ENCODE assay signal across 8 mouse cellular contexts in the genomic region with DNA sequence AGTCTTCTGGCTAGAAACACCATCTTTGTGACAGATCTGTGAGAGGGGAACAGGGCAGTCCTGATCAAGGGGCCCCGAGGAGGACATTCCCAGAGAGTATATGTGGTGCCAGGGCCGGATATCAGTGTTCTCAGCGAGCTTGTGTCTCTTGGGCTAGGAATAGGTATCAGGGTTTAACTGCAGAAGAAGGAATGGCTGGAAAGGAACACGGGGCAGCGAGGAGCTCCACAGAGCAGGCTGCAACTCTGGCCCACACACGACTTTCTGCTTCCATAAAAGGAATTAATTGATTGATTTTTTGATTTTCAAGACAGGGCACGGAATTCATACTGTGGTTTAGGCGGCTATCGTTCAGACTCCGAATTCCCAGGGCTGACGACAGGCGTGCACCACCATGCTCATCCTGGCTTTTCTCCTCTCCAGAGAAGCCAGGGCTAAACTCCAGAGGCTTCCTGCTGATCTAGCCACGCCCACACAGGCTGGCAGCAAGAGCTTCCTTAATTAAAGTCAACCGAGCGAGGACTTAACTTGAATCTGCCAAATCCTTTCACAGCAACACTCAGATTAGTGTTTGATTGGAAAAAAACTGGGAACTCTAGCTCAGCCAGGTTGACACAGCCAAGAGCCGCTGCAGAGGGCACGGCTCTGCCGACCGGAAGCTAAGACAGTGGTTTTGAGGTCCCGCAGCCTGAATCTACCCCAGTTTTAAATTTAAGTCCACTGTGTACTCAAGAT.
DNase-seq lines count a peak whose midpoint lies in the region; ATAC-seq and TF ChIP-seq lines count a peak whose summit lies in the region.

No protein-coding gene starts in this region.

- H3K36me3 ChIP-seq in heart, embryonic 13.5 days: no peaks in the 10 kb centered on the region
- H3K36me3 ChIP-seq in kidney, embryonic 14.5 days (ENCODE audit: control insufficient read depth, insufficient read depth, low read length): no peaks in the 10 kb centered on the region
- no peaks in the 10 kb centered on the region for H3K36me3 ChIP-seq in liver, adult 2 months (ENCODE audit: control insufficient read depth, insufficient read depth, low read length)
- no peaks in the 10 kb centered on the region for H3K36me3 ChIP-seq in midbrain, embryonic 16.5 days (ENCODE audit: control insufficient read depth, insufficient read depth, low read length)

- WGBS in heart, embryonic 13.5 days: 8% methylated on average over 20 of the region's 20 CpGs
- 9% methylated on average over 20 of the region's 20 CpGs for WGBS in kidney, embryonic 14.5 days
- 11% methylated on average over 20 of the region's 20 CpGs for WGBS in liver, adult 2 months
- WGBS in midbrain, embryonic 16.5 days: 3% methylated on average over 20 of the region's 20 CpGs

- H3K27me3 ChIP-seq in heart, embryonic 13.5 days (replicated peaks): 0 out of 2 replicates have a peak, but pooled peaks cover 3% of the 10 kb centered on the region
- no peaks in the 10 kb centered on the region for H3K27me3 ChIP-seq in kidney, embryonic 14.5 days (ENCODE audit: control insufficient read depth, insufficient read depth, low read length)
- H3K27me3 ChIP-seq in liver, adult 2 months (ENCODE audit: control insufficient read depth, insufficient read depth, low read length): no peaks in the 10 kb centered on the region
- no peaks in the 10 kb centered on the region for H3K27me3 ChIP-seq in midbrain, embryonic 16.5 days (ENCODE audit: control insufficient read depth, insufficient read depth, low read depth, low read length)

- intact Hi-C loops in gastrocnemius, postnatal 14 days (cut with DNase I; ENCODE audit: low total_unique reads): no loop called here

- no peak overlapping the region for H3K27ac ChIP-seq in heart, embryonic 13.5 days (replicated peaks)
- H3K27ac ChIP-seq in kidney, embryonic 14.5 days (ENCODE audit: low read depth, low read length): no peak overlapping the region; the same call in 1 of the 2 replicates
- H3K27ac ChIP-seq in liver, adult 2 months (replicated peaks; ENCODE audit: insufficient read depth, low read depth, low read length): no peak overlapping the region
- no peak overlapping the region for H3K27ac ChIP-seq in midbrain, embryonic 16.5 days (ENCODE audit: low read length)

- H3K79me2 ChIP-seq in liver, adult 2 months (ENCODE audit: control insufficient read depth, insufficient read depth, low read length): no peaks in the 10 kb centered on the region

- H3K4me2 ChIP-seq in heart, embryonic 13.5 days: peak overlapping the region; percentile 74
- H3K4me2 ChIP-seq in kidney, embryonic 14.5 days (replicated peaks; ENCODE audit: low read depth, low read length): peak overlapping the region; percentile 55
- peak overlapping the region; percentile 57 for H3K4me2 ChIP-seq in midbrain, embryonic 16.5 days (ENCODE audit: low read length)

- H3K9me3 ChIP-seq in heart, embryonic 13.5 days: no peaks in the 10 kb centered on the region
- no peaks in the 10 kb centered on the region for H3K9me3 ChIP-seq in kidney, embryonic 14.5 days (ENCODE audit: control insufficient read depth, low read length)
- H3K9me3 ChIP-seq in midbrain, embryonic 16.5 days (replicated peaks; ENCODE audit: control insufficient read depth, low read length, poor library complexity, severe bottlenecking): no peaks in the 10 kb centered on the region

- no peak; the same call in 1 of the 2 replicates for ATAC-seq in heart, embryonic 13.5 days (ENCODE audit: extremely low read depth, insufficient number of reproducible peaks, low FRiP score, low TSS enrichment)
- peak; percentile 93 for ATAC-seq in kidney, embryonic 14.5 days (ENCODE audit: low FRiP score, low TSS enrichment)
- peak; percentile 81 for ATAC-seq in midbrain, embryonic 16.5 days

- no peak for TF ChIP-seq POLR2A in liver, adult 2 months (IDR thresholded peaks at IDR 0.05; ENCODE audit: extremely low read depth, insufficient read depth, low read length)

- peaks cover 4% of the 10 kb centered on the region; the same call in 1 of the 2 replicates for H3K4me1 ChIP-seq in heart, embryonic 13.5 days
- no peaks in the 10 kb centered on the region for H3K4me1 ChIP-seq in kidney, embryonic 14.5 days (ENCODE audit: control insufficient read depth, insufficient read depth, low read length)
- no peaks in the 10 kb centered on the region for H3K4me1 ChIP-seq in liver, adult 2 months (ENCODE audit: control insufficient read depth, insufficient read depth, low read length)
- H3K4me1 ChIP-seq in midbrain, embryonic 16.5 days (ENCODE audit: control insufficient read depth, insufficient read depth, low read length): peaks cover 11% of the 10 kb centered on the region

- no peak for TF ChIP-seq CTCF in liver, adult 2 months (IDR thresholded peaks at IDR 0.05; ENCODE audit: low read depth, low read length)

- H3K4me3 ChIP-seq in heart, embryonic 13.5 days: peak overlapping the region; percentile 52
- H3K4me3 ChIP-seq in kidney, embryonic 14.5 days (ENCODE audit: low read length): peak overlapping the region; percentile 27
- peak overlapping the region; percentile 34; the same call in 1 of the 2 replicates for H3K4me3 ChIP-seq in liver, adult 2 months (ENCODE audit: insufficient read depth, low read depth, low read length)
- H3K4me3 ChIP-seq in midbrain, embryonic 16.5 days (ENCODE audit: low read depth, low read length): peak overlapping the region; percentile 27

- peak overlapping the region; percentile 71 for H3K9ac ChIP-seq in heart, embryonic 13.5 days
- H3K9ac ChIP-seq in kidney, embryonic 14.5 days (ENCODE audit: low read depth, low read length): peak overlapping the region; percentile 42; the same call in 1 of the 2 replicates
- no peak overlapping the region for H3K9ac ChIP-seq in liver, adult 2 months (ENCODE audit: low read depth, low read length)
- H3K9ac ChIP-seq in midbrain, embryonic 16.5 days (ENCODE audit: low read depth, low read length): peak overlapping the region; percentile 45; the same call in 1 of the 2 replicates

- DNase-seq in gastrocnemius, postnatal 14 days: peak; percentile 5
- DNase-seq in gastrocnemius, postnatal 25 days: no peak
- DNase-seq in embryo, embryonic 9.5 days (ENCODE audit: extremely low spot score): peak; percentile 61
- peak; percentile 41 for DNase-seq in liver, adult 2 months (ENCODE audit: extremely low read depth, low read depth, low spot score)
- peak; percentile 49 for DNase-seq in testis, postnatal 10 days (ENCODE audit: low spot score)
